Mouse (Mus musculus) midbrain, embryonic 13.5 days (tissue): ENCODE measurements at regions not wholly inside any gene's neighbourhood (a gene's known extent, or its start where the extent isn't known, plus 50 kb on each side); places are given as distances from the start of the nearest gene placed in this dataset.
A peak's percentile ranks its signal among the peaks of the same experiment; 100 is the strongest.

Experiments
- ATAC-seq: fragments of 200-750 bp; cut with Nextera tagmentation; 2 replicates; pipeline ENCODE4 v1.8.0; 2017; ENCODE audit warnings: mild to moderate bottlenecking, moderate TSS enrichment, moderate library complexity
- H3K27ac ChIP-seq: fragments of 300-500 bp; sonication (generic); 2 replicates; pipeline ENCODE4 v1.5.1; 2015; ENCODE audit warnings: inconsistent platforms, mild to moderate bottlenecking, moderate library complexity
- H3K27me3 ChIP-seq: fragments of 300-500 bp; sonication (generic); 2 replicates; pipeline ENCODE4 v1.6.1; 2015; ENCODE audit warnings: mild to moderate bottlenecking, inconsistent platforms
- H3K36me3 ChIP-seq: fragments of 300-500 bp; sonication (generic); 2 replicates; pipeline ENCODE4 v1.6.1; 2015; ENCODE audit warnings: mild to moderate bottlenecking, inconsistent platforms
- H3K4me1 ChIP-seq: fragments of 300-500 bp; sonication (generic); replicated peaks from 2 replicates; pipeline ENCODE4 v1.6.1; 2015; ENCODE audit warnings: inconsistent platforms
- H3K4me2 ChIP-seq: fragments of 300-500 bp; sonication (generic); replicated peaks from 2 replicates; pipeline ENCODE4 v1.6.1; 2015; ENCODE audit warnings: moderate library complexity, mild to moderate bottlenecking, inconsistent platforms
- H3K4me3 ChIP-seq: fragments of 300-500 bp; sonication (generic); replicated peaks from 2 replicates; pipeline ENCODE4 v1.5.1; 2015; ENCODE audit warnings: mild to moderate bottlenecking, inconsistent platforms
- H3K9ac ChIP-seq: fragments of 300-500 bp; sonication (generic); replicated peaks from 2 replicates; pipeline ENCODE4 v1.6.1; 2015; ENCODE audit warnings: mild to moderate bottlenecking, inconsistent platforms
- H3K9me3 ChIP-seq: fragments of 300-500 bp; sonication (generic); 2 replicates; pipeline ENCODE4 v1.6.1; 2016; ENCODE audit warnings: mild to moderate bottlenecking, inconsistent platforms
- WGBS: fragments of 180-500 bp; shearing (Covaris S2); methylation state at CpG from one replicate; pipeline ENCODE4 v1.1.7; 2015; 5-methylcytosine and 5-hydroxymethylcytosine counted together

DNA sequence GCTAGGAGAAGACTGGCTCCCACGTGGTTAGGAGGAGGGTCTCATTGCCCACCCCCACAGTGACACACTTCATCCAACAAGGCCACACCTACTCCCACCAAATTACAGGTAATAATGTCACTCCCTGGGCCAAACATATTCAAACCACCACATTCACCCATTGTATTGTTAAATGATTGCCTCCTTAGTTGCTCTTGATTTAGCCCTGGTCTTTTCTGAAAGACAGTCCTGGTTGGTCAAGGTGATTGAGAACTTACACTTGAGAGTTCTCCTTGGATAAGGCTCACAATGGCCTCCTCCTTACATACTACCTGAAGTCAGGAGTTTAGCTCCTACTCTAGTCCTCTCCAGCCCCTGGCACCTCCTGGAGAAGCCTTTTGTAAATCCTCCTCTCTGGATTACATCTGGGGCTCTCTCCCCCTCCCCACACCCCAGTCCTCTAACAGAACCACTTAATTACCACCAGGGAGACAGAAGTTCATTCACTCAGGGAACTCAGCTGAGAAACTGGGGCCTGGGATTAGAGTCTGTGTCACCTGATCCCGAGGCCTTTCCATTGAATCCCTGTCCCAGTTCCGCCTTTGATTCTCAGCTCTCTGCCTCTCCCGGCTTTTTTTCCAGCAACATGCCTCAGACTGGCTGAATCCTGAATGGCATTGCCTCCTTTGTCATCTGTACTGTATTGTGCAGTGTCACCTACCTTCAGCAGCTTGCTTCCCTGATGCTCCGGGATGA lies 122.3 kb upstream of the Tle3 start:
- H3K27ac ChIP-seq, result no peak overlapping the region

GRCm38 (mm10) chr9:61251606-61252005 lies 120.6 kb upstream of the Tle3 start:
- no peaks in the 10 kb centered on the region for H3K36me3 ChIP-seq
- whole genome bisulfite sequencing, result 68% methylated on average over 6 of the region's 6 CpGs

More for the DNA sequence above, 122.3 kb upstream of the Tle3 start:
- 0 out of 2 replicates have a peak, but pooled peaks have one; percentile 37 for ATAC-seq
- no peak overlapping the region for H3K4me3 ChIP-seq
- H3K9me3 ChIP-seq, result 0 out of 2 replicates have a peak, but pooled peaks cover 2% of the 10 kb centered on the region
- H3K9ac ChIP-seq, result no peak overlapping the region
- WGBS, result 16% methylated on average over 5 of the region's 5 CpGs
- no peaks in the 10 kb centered on the region for H3K36me3 ChIP-seq
- H3K4me2 ChIP-seq, result no peak overlapping the region
- H3K27me3 ChIP-seq, result 0 out of 2 replicates have a peak, but pooled peaks cover 8% of the 10 kb centered on the region
- peaks cover 8% of the 10 kb centered on the region for H3K4me1 ChIP-seq

GRCm38 (mm10) chr9:61253761-61254160 lies 118.4 kb upstream of the Tle3 start:
- WGBS, result 83% methylated on average over 3 of the region's 3 CpGs
- H3K9me3 ChIP-seq, result no peaks in the 10 kb centered on the region
- no peak for ATAC-seq
- H3K9ac ChIP-seq, result no peak overlapping the region
- 0 out of 2 replicates have a peak, but pooled peaks cover 13% of the 10 kb centered on the region for H3K27me3 ChIP-seq
- H3K4me2 ChIP-seq, result no peak overlapping the region
- H3K27ac ChIP-seq, result no peak overlapping the region
- no peak overlapping the region for H3K4me3 ChIP-seq
- peaks cover 23% of the 10 kb centered on the region for H3K4me1 ChIP-seq
- no peaks in the 10 kb centered on the region for H3K36me3 ChIP-seq

More at GRCm38 (mm10) chr9:61251606-61252005, 120.6 kb upstream of the Tle3 start:
- Histone ChIP-seq H3K4me3 (no peak overlapping the region), H3K27me3 (0 out of 2 replicates have a peak, but pooled peaks cover 9% of the 10 kb centered on the region), H3K9ac (no peak overlapping the region), H3K4me1 (peaks cover 8% of the 10 kb centered on the region), H3K9me3 (no peaks in the 10 kb centered on the region), H3K27ac (no peak overlapping the region), H3K4me2 (no peak overlapping the region)
- no peak for ATAC-seq

GRCm38 (mm10) chr9:61257488-61257887 lies 114.7 kb upstream of the Tle3 start:
- Histone ChIP-seq H3K4me1 (peaks cover 50% of the 10 kb centered on the region), H3K27ac (no peak overlapping the region)
- WGBS, result 71% methylated on average over 4 of the region's 4 CpGs

DNA sequence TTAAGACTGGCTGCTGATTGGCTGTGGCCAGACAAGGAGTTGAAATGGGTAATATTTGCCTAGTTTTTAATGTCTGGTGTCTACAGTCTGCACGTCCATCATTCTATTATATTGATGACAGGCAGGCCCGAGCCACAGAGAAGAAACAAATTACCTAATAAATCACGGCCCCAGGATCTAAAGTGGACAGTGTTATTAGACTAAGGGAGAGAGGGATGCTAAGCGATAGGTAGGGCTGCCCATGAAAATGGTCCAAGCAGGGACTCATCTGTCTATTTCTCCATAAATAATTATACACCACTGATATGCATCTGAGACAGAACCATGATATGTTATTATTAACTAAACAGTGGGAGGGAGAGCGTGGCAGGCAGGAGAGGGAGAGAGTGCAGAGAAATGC lies 114.1 kb upstream of the Tle3 start:
- Histone ChIP-seq H3K4me1 (peaks cover 52% of the 10 kb centered on the region), H3K27me3 (0 out of 2 replicates have a peak, but pooled peaks cover 9% of the 10 kb centered on the region), H3K9me3 (no peaks in the 10 kb centered on the region), H3K4me3 (no peak overlapping the region), H3K27ac (no peak overlapping the region), H3K36me3 (no peaks in the 10 kb centered on the region), H3K9ac (no peak overlapping the region), H3K4me2 (no peak overlapping the region)
- ATAC-seq, result no peak
- WGBS, result 71% methylated on average over 5 of the region's 5 CpGs

More at GRCm38 (mm10) chr9:61257488-61257887, 114.7 kb upstream of the Tle3 start:
- H3K36me3 ChIP-seq, result no peaks in the 10 kb centered on the region
- H3K9me3 ChIP-seq, result no peaks in the 10 kb centered on the region
- no peak overlapping the region for H3K4me3 ChIP-seq
- no peak overlapping the region for H3K9ac ChIP-seq
- H3K4me2 ChIP-seq, result no peak overlapping the region
- 0 out of 2 replicates have a peak, but pooled peaks cover 13% of the 10 kb centered on the region for H3K27me3 ChIP-seq
- ATAC-seq, result no peak

DNA sequence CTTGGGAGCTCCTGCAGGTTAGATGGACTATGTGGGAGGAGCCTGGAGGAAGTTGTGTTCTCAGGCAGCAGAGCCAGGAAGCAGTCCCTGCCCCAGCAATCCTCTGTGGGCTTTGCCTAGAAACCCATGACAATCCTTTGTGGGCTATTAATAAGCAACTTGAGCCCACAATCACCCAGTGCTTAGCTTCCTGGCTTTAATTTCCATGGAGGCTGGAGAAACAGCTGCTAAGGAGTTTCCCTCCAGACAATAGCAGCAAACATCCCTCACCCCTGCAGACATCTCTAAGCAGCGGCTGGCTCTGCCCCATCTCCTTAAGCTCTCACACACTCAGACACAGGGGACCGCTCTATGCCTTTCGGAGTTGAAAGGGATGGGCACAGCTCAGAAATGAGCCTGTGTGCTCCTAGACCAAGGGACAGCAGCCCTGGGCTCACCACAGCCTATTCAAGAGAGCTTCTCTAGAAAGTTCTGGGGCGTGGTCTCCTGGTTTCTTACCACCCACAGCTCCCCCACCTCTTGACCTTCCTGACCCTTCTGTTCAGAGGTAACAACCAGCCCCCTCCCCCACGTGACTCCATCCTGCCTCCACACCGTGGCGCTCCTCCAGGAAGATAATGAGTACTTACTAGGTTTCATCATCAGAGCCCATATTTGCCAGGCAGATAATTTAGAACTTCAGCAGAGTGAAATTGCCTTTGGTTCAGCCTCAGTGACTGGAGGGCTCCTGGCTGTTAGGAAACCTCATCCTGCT lies 112.6 kb upstream of the Tle3 start:
- Histone ChIP-seq H3K4me1 (peaks cover 52% of the 10 kb centered on the region), H3K4me3 (no peak overlapping the region), H3K27ac (no peak overlapping the region; the same call in 1 of the 2 replicates), H3K36me3 (no peaks in the 10 kb centered on the region), H3K9me3 (no peaks in the 10 kb centered on the region), H3K9ac (no peak overlapping the region), H3K27me3 (peaks cover 8% of the 10 kb centered on the region; the same call in 1 of the 2 replicates), H3K4me2 (no peak overlapping the region)
- ATAC-seq, result peak; percentile 74
- 8% methylated on average over 7 of the region's 7 CpGs for WGBS

DNA sequence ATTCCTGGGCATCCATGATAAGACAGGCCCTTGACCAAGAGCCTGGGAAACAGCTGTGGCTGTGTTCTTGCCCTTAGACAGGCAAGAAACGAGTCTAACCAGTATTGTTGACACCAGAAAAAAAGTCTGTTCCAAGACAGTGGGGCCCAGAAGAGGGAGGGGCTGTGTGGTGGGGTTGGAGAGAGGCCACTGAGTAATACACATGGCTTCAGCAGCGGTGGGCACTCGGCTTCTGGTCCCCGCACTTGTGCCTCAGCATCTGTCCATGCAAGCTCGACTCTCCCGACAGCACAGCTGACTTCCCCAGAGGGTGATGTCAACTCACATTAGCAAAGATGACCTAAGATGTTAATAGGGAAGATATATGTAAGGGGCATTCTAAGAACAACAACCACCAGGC lies 110.9 kb upstream of the Tle3 start:
- ATAC-seq, result no peak
- H3K4me2 ChIP-seq, result no peak overlapping the region
- H3K4me1 ChIP-seq, result peaks cover 52% of the 10 kb centered on the region
- H3K9ac ChIP-seq, result no peak overlapping the region
- peaks cover 5% of the 10 kb centered on the region; the same call in 1 of the 2 replicates for H3K9me3 ChIP-seq
- peaks cover 4% of the 10 kb centered on the region; the same call in 1 of the 2 replicates for H3K27me3 ChIP-seq
- H3K4me3 ChIP-seq, result no peak overlapping the region
- 35% methylated on average over 6 of the region's 6 CpGs for WGBS
- H3K27ac ChIP-seq, result no peak overlapping the region
- no peaks in the 10 kb centered on the region for H3K36me3 ChIP-seq

- 27% methylated on average over 12 of the region's 12 CpGs for WGBS
- Histone ChIP-seq H3K36me3 (no peaks in the 10 kb centered on the region), H3K4me1 (peaks cover 52% of the 10 kb centered on the region), H3K4me2 (peak overlapping the region; percentile 3; the same call in 1 of the 2 replicates), H3K4me3 (no peak overlapping the region), H3K9me3 (peaks cover 5% of the 10 kb centered on the region; the same call in 1 of the 2 replicates), H3K9ac (no peak overlapping the region), H3K27ac (peak overlapping the region; percentile 51; the same call in 1 of the 2 replicates), H3K27me3 (peaks cover 4% of the 10 kb centered on the region; the same call in 1 of the 2 replicates)
- ATAC-seq, result peak; percentile 65
These were observed 110.3 kb upstream of the Tle3 start for GRCm38 (mm10) chr9:61261739-61262333.

GRCm38 (mm10) chr9:61263335-61263734 lies 108.8 kb upstream of the Tle3 start:
- Histone ChIP-seq H3K36me3 (no peaks in the 10 kb centered on the region), H3K4me1 (peaks cover 46% of the 10 kb centered on the region), H3K9me3 (peaks cover 5% of the 10 kb centered on the region; the same call in 1 of the 2 replicates), H3K4me2 (no peak overlapping the region), H3K4me3 (no peak overlapping the region), H3K27me3 (no peaks in the 10 kb centered on the region; the same call in 1 of the 2 replicates), H3K9ac (no peak overlapping the region), H3K27ac (no peak overlapping the region)
- WGBS, result 84% methylated on average over 4 of the region's 4 CpGs
- ATAC-seq, result no peak

- no peak overlapping the region for H3K4me2 ChIP-seq
- H3K4me1 ChIP-seq, result peaks cover 28% of the 10 kb centered on the region
- no peaks in the 10 kb centered on the region for H3K36me3 ChIP-seq
- peaks cover 5% of the 10 kb centered on the region; the same call in 1 of the 2 replicates for H3K9me3 ChIP-seq
- no peaks in the 10 kb centered on the region; the same call in 1 of the 2 replicates for H3K27me3 ChIP-seq
- no peak overlapping the region for H3K9ac ChIP-seq
- no peak overlapping the region for H3K27ac ChIP-seq
- H3K4me3 ChIP-seq, result no peak overlapping the region
- 85% methylated on average over 5 of the region's 5 CpGs for WGBS
- ATAC-seq, result no peak
These were observed 106.7 kb upstream of the Tle3 start for GRCm38 (mm10) chr9:61265466-61265865.

- Histone ChIP-seq H3K36me3 (no peaks in the 10 kb centered on the region), H3K4me3 (no peak overlapping the region), H3K9me3 (peaks cover 5% of the 10 kb centered on the region; the same call in 1 of the 2 replicates), H3K4me1 (peaks cover 15% of the 10 kb centered on the region), H3K27ac (no peak overlapping the region), H3K9ac (no peak overlapping the region), H3K27me3 (no peaks in the 10 kb centered on the region; the same call in 1 of the 2 replicates), H3K4me2 (no peak overlapping the region)
- WGBS, result 86% methylated on average over 6 of the region's 6 CpGs
- no peak for ATAC-seq
These were observed 105.2 kb upstream of the Tle3 start for GRCm38 (mm10) chr9:61266992-61267391.
